Mouse (Mus musculus): ENCODE results near the gene Soga1. TPM values are rescaled to one million over a fixed set of nuclear protein-coding genes. Genes with fewer than 3 reads are reported as not detected.

The Soga1 gene
- 1.4 and 1.7 TPM in 2 replicates for polyA plus RNA-seq (2015; fragmentation: Nextera tagmentation; extraction: Ambion mirVana)

DNA sequence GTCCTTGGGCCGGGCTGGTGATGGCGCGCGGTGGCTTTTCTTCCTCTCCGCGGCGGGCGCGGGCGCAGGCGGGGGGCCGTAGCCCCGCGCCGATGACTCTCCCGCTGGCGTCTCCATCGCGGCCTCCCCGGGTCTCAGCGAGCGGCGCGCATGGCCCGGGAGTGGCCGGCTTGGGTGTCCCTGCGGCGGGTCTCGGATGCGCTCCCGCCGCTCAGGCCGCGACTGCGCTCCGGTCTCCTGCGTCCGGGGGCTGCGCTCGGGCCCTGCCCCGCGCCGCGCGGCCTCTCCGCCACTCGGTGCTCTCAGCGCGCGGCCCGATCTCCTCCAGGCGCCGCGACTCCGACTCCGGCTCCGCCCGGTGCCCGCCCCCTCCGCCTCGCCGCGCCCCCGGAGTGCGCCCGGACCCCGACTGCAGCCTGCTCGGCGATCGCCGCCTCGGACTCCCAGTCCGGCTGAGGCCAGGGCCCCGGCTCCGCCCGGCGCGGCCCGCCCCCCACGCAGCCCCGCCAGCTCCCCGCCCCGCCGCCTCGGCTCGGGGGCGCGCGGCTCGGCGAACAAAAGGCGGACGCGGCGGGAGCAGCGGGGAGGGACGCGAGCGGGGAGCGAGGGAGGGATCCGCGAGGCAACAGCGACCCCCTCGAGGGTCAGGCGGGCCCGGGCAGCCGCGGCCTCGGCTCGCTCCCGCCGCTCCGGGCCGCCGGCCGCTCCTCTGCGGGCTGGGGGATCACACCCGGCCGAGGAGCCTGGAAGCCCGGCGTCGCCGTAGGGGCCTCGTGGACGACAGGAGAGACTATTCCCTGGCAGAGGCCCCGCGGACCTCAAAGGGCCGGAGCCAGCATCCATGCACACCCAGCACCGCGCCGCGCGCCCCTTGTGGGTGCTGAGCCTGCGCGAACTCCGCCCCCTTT is at the start of gene Soga1:
TSS of gene Soga1 (minus strand) at position 462 of the 908 bp plus-strand sequence.
- WGBS (ENCODE audit: insufficient replicate concordance) = under 1% methylated on average over 131 of the region's 136 CpGs
- no peaks in the 10 kb centered on the region for H3K9me3 ChIP-seq (replicated peaks)
- ATAC-seq (ENCODE audit: insufficient read depth) = peak; percentile 71
- H3K4me1 ChIP-seq (replicated peaks) = peaks cover 36% of the 10 kb centered on the region
- H3K4me2 ChIP-seq = peak within 1 kb of the TSS; percentile 70
- peaks cover 80% of the 10 kb centered on the region for H3K27me3 ChIP-seq
- peak within 1 kb of the TSS; percentile 9; the same call in 1 of the 2 replicates for H3K27ac ChIP-seq (replicated peaks)
- peak within 1 kb of the TSS; percentile 49 for H3K9ac ChIP-seq
- peak within 1 kb of the TSS; percentile 60 for H3K4me3 ChIP-seq (replicated peaks)
- no peaks in the 10 kb centered on the region for H3K36me3 ChIP-seq (replicated peaks)

GRCm38 (mm10) chr2:157128072-157128471 is 49.0 kb upstream of the Soga1 start:
- no peak overlapping the region for H3K4me3 ChIP-seq (replicated peaks)
- whole genome bisulfite sequencing (ENCODE audit: insufficient replicate concordance) = 65% methylated on average over 4 of the region's 4 CpGs

DNA sequence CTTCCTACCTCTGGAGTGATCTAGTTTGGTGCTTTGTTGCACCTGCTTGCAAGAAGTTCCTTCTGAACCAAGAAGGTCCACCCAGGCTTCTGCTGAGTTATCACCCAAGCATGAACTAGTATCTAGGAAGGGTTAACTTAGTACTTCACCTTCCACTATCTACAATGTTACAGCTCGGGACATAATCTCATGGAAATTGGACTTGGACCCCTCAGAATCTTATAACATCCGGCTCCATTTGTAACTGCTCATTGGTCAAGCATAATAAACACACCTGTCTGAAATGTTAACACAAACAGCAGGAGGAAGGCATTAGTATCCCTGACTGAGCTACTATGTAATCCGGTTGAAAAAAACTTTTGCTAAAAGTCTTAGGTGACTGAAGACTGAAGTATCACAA is 48.3 kb upstream of the Soga1 start:
- Histone ChIP-seq H3K36me3 (replicated peaks) (peaks cover 35% of the 10 kb centered on the region; the same call in 1 of the 2 replicates), H3K4me1 (replicated peaks) (peaks cover 30% of the 10 kb centered on the region), H3K4me2 (no peak overlapping the region), H3K9ac (no peak overlapping the region), H3K27ac (replicated peaks) (no peak overlapping the region), H3K4me3 (replicated peaks) (no peak overlapping the region), H3K9me3 (replicated peaks) (no peaks in the 10 kb centered on the region), H3K27me3 (no peaks in the 10 kb centered on the region)
- WGBS (ENCODE audit: insufficient replicate concordance) = 70% methylated on average over 3 of the region's 3 CpGs
- no peak for ATAC-seq (ENCODE audit: insufficient read depth)

More at GRCm38 (mm10) chr2:157128072-157128471, 49.0 kb upstream of the Soga1 start:
- H3K27ac ChIP-seq (replicated peaks) = no peak overlapping the region
- no peaks in the 10 kb centered on the region for H3K27me3 ChIP-seq
- no peak for ATAC-seq (ENCODE audit: insufficient read depth)
- no peaks in the 10 kb centered on the region for H3K9me3 ChIP-seq (replicated peaks)
- peaks cover 36% of the 10 kb centered on the region for H3K4me1 ChIP-seq (replicated peaks)
- no peak overlapping the region for H3K4me2 ChIP-seq
- peaks cover 34% of the 10 kb centered on the region; the same call in 1 of the 2 replicates for H3K36me3 ChIP-seq (replicated peaks)
- no peak overlapping the region for H3K9ac ChIP-seq

DNA sequence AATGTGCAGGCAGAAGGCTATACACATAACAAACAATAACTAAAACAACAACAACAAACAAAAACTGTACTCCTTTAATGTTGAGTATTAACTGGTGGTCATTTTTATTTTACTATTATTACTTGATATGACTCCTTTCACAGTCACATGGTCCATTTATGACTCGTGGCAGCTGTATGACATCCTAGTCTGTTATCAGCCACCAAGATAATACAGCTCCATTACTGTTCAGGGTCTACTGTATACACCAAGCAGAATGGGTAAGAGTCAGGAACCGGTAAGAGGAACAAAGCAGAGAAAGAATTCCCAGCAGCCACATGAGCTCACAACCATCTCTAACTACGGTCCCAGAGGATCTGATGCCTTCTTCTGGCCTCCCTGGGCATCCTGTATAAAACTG is 46.2 kb upstream of the Soga1 start:
- H3K27ac ChIP-seq (replicated peaks) = no peak overlapping the region
- peaks cover 13% of the 10 kb centered on the region; the same call in 1 of the 2 replicates for H3K4me1 ChIP-seq (replicated peaks)
- H3K4me3 ChIP-seq (replicated peaks) = no peak overlapping the region
- H3K9me3 ChIP-seq (replicated peaks) = no peaks in the 10 kb centered on the region
- no peak overlapping the region for H3K4me2 ChIP-seq
- ATAC-seq (ENCODE audit: insufficient read depth) = no peak
- 60% methylated on average over 3 of the region's 3 CpGs for WGBS (ENCODE audit: insufficient replicate concordance)
- H3K27me3 ChIP-seq = no peaks in the 10 kb centered on the region
- H3K9ac ChIP-seq = no peak overlapping the region
- peaks cover 52% of the 10 kb centered on the region for H3K36me3 ChIP-seq (replicated peaks)

- Histone ChIP-seq H3K4me3 (replicated peaks) (no peak overlapping the region), H3K9ac (no peak overlapping the region), H3K27me3 (no peaks in the 10 kb centered on the region), H3K4me1 (replicated peaks) (no peaks in the 10 kb centered on the region), H3K9me3 (replicated peaks) (no peaks in the 10 kb centered on the region), H3K36me3 (replicated peaks) (peaks cover 47% of the 10 kb centered on the region), H3K27ac (replicated peaks) (no peak overlapping the region), H3K4me2 (no peak overlapping the region)
- ATAC-seq (ENCODE audit: insufficient read depth) = no peak
- 82% methylated on average over 8 of the region's 8 CpGs for WGBS (ENCODE audit: insufficient replicate concordance)
Observed at GRCm38 (mm10) chr2:157121766-157122165, 42.7 kb upstream of the Soga1 start.

- Histone ChIP-seq H3K4me2 (no peak overlapping the region), H3K4me3 (replicated peaks) (no peak overlapping the region), H3K4me1 (replicated peaks) (no peaks in the 10 kb centered on the region), H3K36me3 (replicated peaks) (peaks cover 45% of the 10 kb centered on the region), H3K9me3 (replicated peaks) (no peaks in the 10 kb centered on the region), H3K27ac (replicated peaks) (no peak overlapping the region), H3K27me3 (no peaks in the 10 kb centered on the region), H3K9ac (no peak overlapping the region)
- 44% methylated on average over 3 of the region's 3 CpGs for WGBS (ENCODE audit: insufficient replicate concordance)
- ATAC-seq (ENCODE audit: insufficient read depth) = no peak
Observed at GRCm38 (mm10) chr2:157119075-157119474, 40.0 kb upstream of the Soga1 start.

DNA sequence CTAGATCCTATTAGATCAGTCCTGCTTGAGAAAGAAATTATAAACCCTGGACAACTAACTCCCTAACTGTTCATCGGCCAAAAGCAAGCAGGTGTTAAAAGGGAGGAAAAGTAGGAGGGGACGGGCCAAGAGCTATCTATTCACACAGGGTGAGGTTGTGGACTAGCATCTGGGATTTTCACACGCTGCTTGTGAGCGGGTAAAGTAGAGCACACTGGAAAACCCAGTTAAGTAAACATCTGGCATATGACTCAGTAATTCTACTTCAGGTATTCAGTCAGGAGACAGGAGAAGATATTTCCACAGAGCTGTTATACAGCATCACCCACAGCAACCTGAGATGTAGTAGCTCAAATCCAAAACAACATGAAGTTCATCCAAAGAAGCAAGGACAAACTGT is 39.5 kb upstream of the Soga1 start:
- Histone ChIP-seq H3K27me3 (no peaks in the 10 kb centered on the region), H3K9ac (no peak overlapping the region), H3K36me3 (replicated peaks) (peaks cover 50% of the 10 kb centered on the region), H3K27ac (replicated peaks) (no peak overlapping the region), H3K4me2 (no peak overlapping the region), H3K4me1 (replicated peaks) (no peaks in the 10 kb centered on the region), H3K4me3 (replicated peaks) (no peak overlapping the region), H3K9me3 (replicated peaks) (no peaks in the 10 kb centered on the region)
- 74% methylated on average over 4 of the region's 4 CpGs for WGBS (ENCODE audit: insufficient replicate concordance)
- ATAC-seq (ENCODE audit: insufficient read depth) = no peak

DNA sequence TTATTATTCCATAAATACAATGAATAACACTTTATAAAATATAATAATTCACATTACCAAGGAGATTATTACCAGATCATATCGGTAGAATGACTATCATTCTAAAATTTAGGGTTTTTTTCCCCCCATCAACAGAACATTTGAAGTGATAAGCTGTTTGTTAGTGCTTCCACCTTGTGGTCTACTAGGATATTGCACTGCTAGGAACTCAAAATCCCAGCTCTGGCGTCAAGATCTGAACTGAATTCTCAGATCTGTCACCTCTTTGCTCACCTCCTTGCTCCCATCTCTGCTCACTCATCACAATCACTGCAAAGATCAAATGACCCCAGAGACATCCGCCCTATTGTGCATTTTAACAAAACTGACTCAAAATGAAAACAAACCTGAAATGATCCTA is 37.9 kb upstream of the Soga1 start:
- Histone ChIP-seq H3K27me3 (no peaks in the 10 kb centered on the region), H3K9ac (no peak overlapping the region), H3K36me3 (replicated peaks) (peaks cover 55% of the 10 kb centered on the region), H3K4me2 (no peak overlapping the region), H3K27ac (replicated peaks) (no peak overlapping the region), H3K9me3 (replicated peaks) (no peaks in the 10 kb centered on the region), H3K4me1 (replicated peaks) (no peaks in the 10 kb centered on the region), H3K4me3 (replicated peaks) (no peak overlapping the region)
- WGBS (ENCODE audit: insufficient replicate concordance) = 13% methylated on average over 3 of the region's 3 CpGs
- ATAC-seq (ENCODE audit: insufficient read depth) = no peak

- no peak for ATAC-seq (ENCODE audit: insufficient read depth)
Observed at GRCm38 (mm10) chr2:157108236-157108635, 29.2 kb upstream of the Soga1 start.

DNA sequence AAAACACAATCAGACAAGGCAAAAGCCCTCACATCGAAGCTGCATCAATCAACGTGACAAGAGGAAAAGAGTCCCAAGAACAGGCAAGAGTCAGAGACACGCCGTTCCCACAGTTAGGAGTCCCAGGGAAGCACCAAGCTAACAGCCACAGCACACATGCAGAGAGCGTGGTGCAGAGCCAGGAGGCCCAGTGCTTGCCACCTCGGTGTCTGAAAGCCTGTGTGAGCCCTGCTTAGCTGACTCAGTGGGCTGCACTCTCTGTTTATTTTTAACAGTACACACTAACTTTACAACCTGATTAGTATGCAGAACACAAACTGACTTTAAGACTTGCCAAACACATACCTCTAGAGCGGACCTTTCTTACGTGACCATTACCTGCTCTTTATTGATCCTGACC is 25.4 kb upstream of the Soga1 start:
- no peaks in the 10 kb centered on the region for H3K4me1 ChIP-seq (replicated peaks)
- H3K27me3 ChIP-seq = no peaks in the 10 kb centered on the region
- H3K36me3 ChIP-seq (replicated peaks) = peaks cover 76% of the 10 kb centered on the region
- H3K9ac ChIP-seq = no peak overlapping the region
- no peaks in the 10 kb centered on the region for H3K9me3 ChIP-seq (replicated peaks)
- no peak overlapping the region for H3K4me3 ChIP-seq (replicated peaks)
- no peak overlapping the region for H3K4me2 ChIP-seq
- H3K27ac ChIP-seq (replicated peaks) = no peak overlapping the region
- 86% methylated on average over 8 of the region's 8 CpGs for WGBS (ENCODE audit: insufficient replicate concordance)
- ATAC-seq (ENCODE audit: insufficient read depth) = no peak

More at GRCm38 (mm10) chr2:157108236-157108635, 29.2 kb upstream of the Soga1 start:
- no peak overlapping the region for H3K4me2 ChIP-seq
- H3K27me3 ChIP-seq = no peaks in the 10 kb centered on the region
- WGBS (ENCODE audit: insufficient replicate concordance) = 43% methylated on average over 4 of the region's 4 CpGs
- H3K27ac ChIP-seq (replicated peaks) = no peak overlapping the region
- H3K9me3 ChIP-seq (replicated peaks) = no peaks in the 10 kb centered on the region
- H3K4me3 ChIP-seq (replicated peaks) = no peak overlapping the region
- H3K36me3 ChIP-seq (replicated peaks) = peaks cover 70% of the 10 kb centered on the region
- no peaks in the 10 kb centered on the region for H3K4me1 ChIP-seq (replicated peaks)
- no peak overlapping the region for H3K9ac ChIP-seq

- no peaks in the 10 kb centered on the region for H3K27me3 ChIP-seq
- H3K4me2 ChIP-seq = no peak overlapping the region
- 73% methylated on average over 2 of the region's 2 CpGs for WGBS (ENCODE audit: insufficient replicate concordance)
- H3K27ac ChIP-seq (replicated peaks) = no peak overlapping the region
- peaks cover 59% of the 10 kb centered on the region for H3K36me3 ChIP-seq (replicated peaks)
- no peaks in the 10 kb centered on the region for H3K9me3 ChIP-seq (replicated peaks)
- H3K9ac ChIP-seq = no peak overlapping the region
- no peak for ATAC-seq (ENCODE audit: insufficient read depth)
- H3K4me1 ChIP-seq (replicated peaks) = no peaks in the 10 kb centered on the region
- H3K4me3 ChIP-seq (replicated peaks) = no peak overlapping the region
Observed at GRCm38 (mm10) chr2:157102256-157102655, 23.2 kb upstream of the Soga1 start.
